Mouse (Mus musculus) regulatory T cell (primary cell): ENCODE results near the gene Siva1.

Source experiments
- in situ Hi-C: fragments of 300-600 bp; cut with MboI, MseI; formaldehyde crosslinking; loops from one replicate; pipeline ENCODE4 v1.15.1; 2025; ENCODE audit warnings: high pct_unique_total_duplicates

Gene Siva1

DNA sequence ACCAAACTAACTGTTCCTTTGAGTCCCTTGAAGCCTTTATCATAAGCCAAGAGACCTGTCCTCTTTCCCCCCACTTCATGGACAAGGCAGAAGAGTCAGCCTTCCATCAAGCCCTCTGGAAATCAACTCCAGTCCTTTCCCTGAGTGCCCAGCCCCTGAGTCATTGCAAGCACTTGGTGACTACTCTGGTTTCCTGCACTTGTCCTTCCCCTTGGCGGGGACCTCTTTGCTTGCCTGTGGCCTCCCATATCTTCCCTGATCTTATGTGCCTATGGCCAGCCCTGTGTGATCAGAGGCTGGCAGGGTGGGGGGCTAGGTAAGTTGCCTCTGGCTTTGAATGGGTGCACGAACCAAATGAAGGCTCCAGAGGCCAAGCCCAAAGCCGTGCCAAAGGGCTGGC, 22.6 kb upstream of the Siva1 start:
- in situ Hi-C loops: no loop called here

DNA sequence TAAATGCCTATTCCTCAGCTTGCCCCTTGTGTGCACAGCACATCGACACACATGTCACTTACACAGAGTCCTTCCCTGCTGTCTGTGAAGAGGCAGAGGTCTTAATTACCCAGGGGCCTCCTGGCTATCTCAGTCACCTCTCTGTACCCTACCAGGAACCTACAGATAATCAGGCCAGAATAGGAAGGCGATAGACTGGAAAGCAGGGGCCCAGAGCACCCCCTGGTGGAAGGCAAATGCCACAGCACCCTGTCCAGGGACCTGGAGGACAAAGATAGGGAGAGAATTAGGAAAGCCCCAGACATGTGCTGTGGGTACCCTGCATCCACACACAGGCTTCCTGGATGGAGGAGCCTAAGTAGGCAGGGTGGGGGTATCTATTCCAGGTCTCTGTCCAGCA, 20.7 kb upstream of the Siva1 start:
- in situ Hi-C loops: no loop called here

DNA sequence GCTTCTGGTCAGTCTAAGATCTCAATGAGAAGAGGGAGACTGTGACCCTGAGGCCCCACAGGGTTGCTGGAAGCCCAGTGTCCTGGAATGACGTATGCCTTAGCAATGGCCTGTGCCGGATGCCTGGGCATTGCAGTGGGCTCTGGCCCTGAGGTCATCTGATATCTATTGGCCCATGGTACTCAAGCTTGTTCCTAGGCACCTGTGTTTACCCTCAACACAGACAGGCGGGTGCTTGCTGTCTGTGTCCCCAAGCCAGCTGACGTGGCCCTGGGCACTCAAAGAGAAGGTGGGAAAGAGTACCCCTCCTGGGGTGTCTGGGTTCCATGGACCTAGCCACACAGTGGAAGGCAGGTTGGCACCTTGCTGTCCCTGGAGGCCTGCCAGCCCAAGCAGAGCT, 18.8 kb upstream of the Siva1 start:
- in situ Hi-C loops: no loop called here

DNA sequence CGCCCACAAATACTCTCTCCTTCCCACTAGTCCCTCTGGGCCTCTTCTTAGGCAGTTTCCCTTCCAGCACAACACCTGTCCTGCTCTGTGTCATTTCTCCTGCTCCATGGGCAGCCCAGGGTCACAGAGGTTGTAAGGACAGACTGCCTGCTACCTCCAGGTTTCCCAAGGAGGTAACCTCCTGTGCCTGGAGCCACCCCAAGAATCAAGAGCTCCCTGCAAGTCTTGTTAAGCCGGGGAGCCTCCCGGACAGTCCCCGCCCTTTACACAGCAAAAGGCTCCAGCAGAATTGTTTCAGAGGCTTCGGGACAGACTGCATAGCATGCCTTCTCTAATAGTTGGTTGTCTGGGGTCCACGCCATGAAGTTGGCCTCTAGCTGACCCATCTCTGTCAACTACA, 18.0 kb upstream of the Siva1 start:
- in situ Hi-C loops: no loop called here

DNA sequence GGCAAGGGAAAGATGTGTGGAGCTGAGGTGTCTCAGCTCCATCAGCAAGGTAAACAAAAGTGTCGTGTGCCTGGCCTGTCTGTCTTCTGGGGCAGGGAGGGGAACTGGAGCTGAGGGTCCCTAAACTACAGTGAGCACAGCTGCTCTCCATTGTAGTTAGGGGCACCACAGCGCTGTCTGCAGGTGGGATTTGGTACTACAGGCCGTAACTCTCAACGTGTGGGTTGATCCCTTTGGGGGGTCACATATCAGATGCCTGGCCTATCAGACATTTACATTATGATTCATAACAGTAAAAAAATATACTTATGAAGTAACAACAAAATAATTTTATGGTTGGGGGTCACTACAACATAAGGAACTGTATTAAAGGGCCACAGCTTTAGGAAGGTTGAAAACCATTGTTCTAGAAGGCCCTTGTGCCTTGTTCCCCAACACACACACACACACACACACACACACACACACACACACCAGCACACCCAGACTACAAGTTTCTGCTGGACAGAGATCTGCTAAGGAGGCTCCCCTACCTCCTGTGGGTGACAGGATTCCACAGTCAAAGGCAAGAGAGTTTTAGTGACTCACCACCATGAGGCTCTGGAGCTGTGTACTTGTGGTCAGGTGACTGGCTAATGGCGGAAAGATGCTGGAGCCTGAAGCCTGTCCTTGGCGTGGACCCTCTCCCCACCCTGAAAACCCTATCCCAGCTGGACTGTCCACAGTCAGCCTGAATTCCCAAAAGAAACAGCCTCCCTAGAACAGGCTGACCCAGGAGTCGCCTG, 17.2 kb upstream of the Siva1 start:
- in situ Hi-C loops: no loop called here

DNA sequence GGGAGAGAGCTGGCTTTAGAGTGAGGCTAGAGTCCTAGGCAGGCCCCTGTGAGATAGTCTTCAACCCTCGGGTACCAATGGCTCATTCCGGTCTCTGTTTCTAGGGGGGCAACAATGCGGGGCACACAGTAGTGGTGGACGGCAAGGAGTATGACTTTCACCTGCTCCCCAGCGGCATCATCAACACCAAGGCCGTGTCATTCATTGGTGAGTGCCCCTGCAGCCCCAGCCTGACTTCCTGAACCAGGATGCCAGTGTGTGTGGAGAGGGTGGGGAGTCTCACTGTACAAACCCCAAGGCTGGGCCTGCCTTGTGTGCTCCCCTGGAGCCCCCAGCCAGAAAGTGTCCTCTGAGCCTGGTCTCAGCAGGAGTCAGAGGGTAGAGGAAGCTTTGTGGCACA, 16.3 kb upstream of the Siva1 start:
- in situ Hi-C loops: no loop called here

DNA sequence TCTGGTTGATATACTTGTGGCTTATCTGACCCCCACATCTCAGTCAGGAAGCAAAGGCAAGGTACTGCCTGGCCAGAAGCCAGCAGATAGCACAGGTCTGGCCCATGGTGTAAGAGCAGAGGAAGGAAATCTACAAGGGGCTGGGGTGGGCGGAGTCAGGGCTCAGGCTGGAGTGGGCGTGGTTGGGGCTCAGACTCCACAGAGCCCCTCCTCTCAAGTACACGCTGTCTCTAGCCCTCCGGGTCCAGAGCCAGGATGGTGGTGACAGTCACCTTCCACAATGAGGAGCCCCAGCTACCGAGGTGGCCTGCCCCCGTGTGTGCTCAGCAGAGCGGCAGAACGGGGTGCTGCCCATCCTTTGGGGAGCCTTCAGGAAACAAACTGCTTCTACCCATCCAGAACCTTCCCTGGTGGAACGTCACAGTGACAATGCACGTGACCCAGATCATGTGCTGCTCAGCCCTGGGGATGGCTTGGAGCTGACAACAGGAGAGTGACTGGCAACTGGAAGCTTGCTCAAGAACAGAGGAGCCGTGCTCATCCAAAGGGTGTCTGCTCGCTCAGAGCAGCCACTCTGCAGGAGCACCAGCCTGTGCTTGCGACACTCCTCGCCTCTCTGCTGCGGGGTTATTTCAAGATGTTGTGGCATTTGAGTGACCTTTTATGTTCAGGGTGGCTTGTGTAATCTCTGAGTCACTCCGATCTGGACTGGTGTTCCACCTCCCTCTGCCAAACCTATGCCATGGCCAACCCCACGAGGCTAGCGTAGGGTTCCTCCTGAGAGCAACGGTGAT, 15.4 kb upstream of the Siva1 start:
- in situ Hi-C loops: no loop called here

DNA sequence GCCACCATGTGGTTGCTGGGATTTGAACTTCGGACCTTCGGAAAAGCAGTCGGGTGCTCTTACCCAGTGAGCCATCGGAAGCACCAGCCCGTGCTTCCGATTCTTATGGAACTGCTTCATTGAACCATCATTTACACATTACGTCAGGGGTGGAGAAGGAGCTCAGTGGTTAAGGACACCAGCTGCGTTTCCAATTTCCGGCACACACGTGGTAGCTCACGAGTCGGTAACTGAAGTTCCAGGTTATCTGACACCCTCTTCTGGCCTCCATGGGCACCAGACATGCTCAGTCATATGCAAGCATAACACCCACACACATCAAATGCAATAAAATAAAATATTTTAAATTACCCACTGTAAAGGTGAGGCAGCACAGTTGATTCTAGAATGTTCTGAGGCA, 14.4 kb upstream of the Siva1 start:
- in situ Hi-C loops: no loop called here

DNA sequence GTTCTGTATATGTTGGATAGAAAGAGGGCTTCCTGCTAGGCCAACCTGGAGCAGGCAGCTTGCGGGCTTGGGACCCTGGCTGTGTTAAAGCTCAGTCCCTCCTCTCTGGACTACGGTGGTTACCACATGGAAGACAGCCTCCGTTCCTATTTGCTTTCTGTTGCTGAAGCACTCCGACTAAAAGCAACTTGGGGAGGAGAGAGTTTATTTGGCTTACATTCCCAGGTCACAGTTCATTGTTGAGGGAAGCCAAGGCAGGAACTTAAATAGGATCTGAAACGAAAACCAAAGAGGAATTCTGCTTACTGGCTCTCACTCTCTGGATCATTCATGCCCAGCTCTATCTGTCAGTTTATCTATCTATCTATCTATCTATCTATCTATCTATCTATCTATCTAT, 13.7 kb upstream of the Siva1 start:
- in situ Hi-C loops: no loop called here

DNA sequence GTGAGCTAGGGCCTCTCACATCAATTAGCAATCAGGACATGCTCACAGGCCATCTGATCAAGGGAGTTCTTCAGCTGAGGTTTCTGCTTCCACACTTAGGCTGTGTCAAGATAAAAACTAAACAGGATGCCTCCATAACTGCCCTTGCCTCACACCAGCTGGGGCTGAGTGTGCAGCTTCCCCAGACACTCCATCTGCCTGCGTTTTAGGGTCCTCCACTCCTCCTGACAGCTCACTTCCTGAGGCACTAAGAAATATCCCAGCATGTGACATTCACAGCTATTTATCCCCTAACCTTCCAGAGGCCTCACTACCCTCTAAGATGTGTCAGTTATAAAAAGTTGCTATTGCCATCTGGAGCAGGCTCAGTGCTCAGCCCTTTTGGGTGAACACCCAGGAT, 13.0 kb upstream of the Siva1 start:
- in situ Hi-C loops: no loop called here

DNA sequence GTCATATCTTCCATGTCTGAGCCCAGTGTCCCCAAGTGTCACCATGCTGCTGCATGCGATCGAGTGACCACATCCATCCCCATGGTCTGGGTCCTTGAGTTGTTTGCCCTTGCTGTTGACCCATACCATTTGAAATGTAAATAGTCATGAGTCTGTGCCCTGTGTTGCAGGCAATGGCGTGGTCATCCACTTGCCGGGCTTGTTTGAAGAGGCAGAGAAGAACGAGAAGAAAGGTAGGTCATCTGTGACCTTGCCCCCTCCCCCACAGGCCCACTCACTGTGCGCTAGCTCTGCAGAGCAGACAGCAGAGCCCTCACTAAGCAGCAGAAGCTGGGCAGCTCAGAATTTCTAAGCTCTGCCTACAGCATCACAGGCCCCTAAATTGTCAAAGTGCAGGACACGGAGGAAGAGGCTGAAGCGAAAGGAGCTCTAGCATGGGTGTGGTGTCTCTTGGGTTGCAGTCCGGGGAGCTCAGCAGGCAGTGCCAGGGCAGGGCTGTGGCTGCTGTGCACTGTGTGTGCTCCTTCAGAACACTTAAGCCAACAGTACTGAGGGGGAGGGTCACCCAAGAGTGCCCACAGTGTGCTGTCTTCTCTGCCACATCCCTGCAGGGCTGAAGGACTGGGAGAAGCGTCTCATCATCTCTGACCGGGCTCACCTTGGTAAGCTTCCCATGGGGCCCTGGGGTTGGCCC, 12.2 kb upstream of the Siva1 start:
- in situ Hi-C loops: no loop called here

DNA sequence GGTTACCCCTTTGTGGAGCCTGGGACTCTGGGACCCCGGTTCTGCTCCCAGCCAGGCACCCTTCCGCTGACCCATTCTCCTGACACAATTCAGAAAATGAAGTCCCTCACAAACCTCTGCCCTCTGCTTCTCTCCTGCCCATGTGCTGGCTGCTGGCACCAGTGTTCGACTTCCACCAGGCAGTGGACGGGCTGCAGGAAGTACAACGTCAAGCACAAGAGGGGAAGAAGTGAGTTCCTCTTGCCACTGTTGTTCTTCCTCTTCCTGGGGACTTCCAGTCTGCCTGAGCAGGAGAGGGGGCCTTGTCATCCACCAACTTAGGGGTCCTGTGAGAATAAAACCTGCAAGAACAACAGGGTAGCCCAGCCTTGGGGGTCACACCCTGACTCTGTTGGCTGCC, 11.6 kb upstream of the Siva1 start:
- in situ Hi-C loops: no loop called here

DNA sequence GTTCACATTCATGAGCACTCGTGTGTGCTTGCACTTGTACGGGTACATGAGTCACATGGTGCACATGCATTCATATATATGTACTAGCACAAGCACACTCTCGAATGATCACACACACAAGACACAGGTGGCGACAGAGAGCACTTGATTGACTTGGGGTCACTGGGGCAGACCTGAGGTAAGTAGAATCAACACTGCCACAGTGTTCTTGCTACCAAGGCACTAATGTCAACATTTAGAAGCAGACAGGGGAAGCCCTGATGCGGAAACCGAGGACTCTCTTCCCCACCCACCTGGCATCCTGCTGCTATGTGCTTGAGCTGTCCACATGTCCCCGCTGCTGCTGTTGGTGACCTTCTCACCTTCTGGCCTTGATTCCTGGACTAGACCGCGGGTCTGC, 10.8 kb upstream of the Siva1 start:
- in situ Hi-C loops: no loop called here

DNA sequence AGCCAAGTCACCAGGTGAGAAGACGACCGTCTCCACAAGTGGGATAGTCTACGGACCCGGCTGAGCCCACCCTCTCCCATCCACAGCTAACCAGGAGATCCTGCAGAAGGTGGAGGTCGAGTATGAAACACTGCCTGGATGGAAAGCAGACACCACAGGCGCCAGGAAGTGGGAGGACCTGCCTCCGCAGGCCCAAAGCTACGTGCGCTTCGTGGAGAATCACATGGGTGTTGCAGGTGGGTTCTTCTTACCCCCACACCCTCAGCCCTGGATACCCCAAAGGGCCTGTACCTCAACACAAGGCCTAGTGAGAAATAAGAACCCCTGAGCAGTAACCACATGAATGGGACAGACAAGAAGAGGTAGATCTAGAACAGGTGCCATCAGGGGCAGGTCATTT, 5.0 kb upstream of the Siva1 start:
- in situ Hi-C loops: no loop called here

DNA sequence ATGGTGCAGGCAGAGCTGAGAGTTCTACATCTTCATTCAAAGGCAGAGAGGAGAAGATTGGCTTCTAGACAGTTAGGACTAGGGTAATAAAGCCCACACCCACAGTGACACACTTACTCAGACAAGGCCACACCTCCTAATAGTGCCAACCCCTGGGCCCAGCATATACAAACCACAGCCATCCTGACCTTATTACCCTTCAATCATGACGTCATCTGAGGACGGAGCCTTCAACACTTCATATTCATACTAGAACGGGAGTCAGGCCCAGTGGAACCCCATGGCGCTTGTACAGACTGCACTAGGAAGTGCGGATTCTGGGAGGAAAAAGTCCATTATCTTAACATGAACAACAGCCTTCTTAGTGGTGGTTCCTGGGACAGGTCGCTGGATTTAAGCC, 1.4 kb upstream of the Siva1 start:
- in situ Hi-C loops: no loop called here

DNA sequence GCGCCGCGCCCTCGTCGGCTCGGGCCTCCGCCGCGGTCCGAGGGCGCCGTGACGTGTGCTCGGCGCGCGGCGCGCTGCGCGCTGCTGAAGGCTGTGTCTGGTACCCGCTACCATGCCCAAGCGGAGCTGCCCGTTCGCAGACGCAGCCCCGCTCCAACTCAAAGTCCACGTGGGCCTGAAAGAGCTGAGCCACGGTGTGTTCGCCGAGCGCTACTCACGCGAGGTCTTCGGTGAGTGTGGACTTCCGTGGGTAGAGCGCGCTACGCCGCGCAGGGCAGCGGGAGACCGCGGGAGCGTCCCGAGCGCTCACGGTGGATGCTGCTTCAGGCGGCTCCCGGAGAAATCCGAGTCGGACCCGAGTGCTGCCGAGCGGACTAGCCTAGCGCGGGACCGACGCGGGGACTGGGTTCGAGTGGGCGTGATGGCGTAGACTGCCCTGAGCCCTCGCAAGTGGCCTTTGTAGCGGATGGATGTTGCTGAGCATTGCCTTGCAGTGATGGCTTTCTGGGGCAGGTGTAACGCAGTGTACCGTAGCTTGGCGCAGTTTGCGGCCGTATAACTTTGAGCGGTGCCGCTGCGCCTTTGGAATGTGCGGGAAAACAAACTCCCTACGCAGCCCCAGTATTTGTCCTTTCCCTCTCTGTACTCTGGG, 502 bp downstream of the Siva1 start:
- in situ Hi-C loops: no loop called here

DNA sequence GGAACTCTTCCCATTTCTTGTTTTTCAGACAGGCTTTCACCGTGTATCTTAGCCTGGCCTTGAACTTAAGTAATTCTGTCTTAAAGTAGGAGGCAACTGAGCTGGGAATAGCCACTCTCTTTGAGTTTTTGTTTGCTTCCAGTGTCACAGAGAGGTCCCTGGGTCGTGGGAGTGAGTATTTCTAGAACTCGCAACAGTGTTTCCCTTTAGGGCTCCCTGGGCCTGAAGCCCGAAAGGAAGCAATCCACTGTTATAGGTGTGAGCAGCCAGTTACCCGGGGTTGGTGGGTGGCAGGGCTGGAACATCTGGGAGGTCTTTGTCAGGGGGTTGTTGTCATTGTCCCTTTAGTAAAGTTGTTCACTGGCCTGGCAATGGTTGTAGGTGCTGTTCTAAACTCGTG, 1.7 kb downstream of the Siva1 start:
- in situ Hi-C loops: no loop called here

DNA sequence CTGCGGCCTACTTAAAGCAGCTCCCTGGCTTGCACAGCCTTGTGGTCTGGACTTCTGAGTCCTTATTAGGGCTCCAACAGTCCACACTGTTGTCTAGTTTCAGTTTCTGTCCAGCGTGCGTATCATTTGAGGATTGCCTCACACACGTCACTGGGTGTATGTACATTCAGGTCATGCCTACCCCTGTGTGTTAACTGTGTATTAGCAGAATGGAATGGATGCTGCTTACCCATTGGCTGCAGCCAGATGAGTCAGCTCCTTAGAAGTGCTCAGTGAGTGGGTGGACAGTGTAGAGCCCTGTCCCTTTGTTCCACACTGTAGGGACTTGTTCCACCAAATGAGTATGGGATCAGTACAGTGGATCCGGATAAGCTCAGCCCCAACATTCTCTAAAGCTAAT, 3.6 kb downstream of the Siva1 start:
- in situ Hi-C loops: no loop called here

DNA sequence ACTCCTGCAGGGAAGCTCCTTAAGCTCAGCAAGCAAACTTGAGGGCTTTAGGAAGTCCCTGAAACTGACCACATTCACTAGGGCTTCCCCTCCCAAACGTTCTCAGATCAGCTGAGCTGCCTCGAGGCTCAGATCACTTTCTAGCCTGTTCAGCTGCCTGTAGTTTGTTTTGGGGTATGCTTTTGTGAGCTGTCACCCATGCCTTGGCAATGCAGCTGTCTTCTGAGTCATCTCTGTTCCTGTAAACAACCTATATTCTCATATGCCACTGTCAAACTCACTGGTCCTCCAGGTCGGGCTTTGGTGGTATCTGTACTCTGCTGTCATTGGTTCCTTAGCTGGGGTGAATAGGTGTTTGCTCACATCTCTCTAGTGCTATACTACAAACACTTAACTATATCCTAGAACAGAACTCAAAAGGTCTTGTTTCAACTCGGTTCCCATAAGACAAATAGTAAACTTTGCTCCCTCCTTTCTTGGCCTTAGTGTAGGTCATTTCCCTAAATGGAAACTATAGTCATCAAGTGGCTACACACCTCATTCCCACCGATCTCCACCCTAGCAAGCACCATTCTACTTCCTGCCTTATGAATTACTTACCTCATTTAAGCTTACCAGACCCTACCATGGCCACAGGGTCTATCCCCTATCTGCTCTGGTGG, 7.4 kb downstream of the Siva1 start:
- in situ Hi-C loops: no loop called here

DNA sequence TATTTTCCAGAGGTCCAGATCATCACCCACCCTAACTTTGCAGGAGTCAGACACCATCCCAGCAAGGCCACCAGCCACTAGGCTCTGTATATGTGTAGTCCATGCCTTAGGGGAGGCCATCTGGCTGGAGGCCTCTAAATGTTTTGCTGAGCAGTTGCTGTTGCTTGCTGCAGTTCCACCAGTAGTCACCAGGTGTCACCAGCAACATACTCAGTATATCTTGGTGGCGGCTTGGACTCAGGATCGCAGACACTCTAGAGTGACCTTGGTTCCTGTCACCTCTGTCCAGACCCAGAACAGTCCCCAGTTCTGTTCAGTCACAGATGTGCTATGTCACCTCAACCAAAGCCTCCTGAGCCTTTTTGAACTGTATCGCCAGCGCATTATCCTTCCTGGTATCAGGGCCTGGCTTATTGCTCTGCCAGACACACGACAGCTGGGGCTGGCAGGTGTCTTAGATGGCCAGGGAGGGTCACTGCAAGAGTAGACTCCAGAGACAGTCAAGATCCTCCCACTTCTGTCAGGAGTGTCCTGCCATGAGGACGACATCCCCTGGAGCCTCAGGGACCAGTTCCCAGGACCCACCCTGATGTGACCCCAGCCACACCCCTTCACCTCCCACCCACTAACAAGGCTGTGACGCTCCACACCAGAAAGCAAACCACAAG, 8.8 kb downstream of the Siva1 start:
- in situ Hi-C loops: no loop called here

DNA sequence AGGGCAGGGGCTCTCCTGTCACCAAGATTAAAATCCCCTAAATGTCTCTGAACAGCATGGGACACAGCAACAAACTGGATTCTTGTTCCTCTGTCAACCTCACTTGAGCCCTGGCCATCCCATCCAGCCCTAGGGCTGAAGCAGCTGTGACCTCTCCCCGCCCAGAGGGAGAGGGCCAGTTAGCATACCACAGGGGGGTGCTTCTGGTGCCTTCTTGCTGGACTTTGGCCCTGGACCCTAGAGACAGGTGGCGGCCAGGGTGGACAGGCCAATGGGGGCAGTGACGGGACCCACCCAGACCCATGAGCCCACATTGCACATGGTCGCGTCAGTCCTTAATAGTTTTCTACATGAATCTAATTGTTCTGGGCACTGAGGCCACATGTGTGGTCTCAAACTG, 9.6 kb downstream of the Siva1 start:
- in situ Hi-C loops: no loop called here
